Mouse (Mus musculus) midbrain, embryonic 14.5 days (tissue): Measurements from ENCODE around the gene Dpf3. TPM values are rescaled to one million over a fixed set of nuclear protein-coding genes. Genes with fewer than 3 reads are reported as not detected.

ENCODE experiments used
- ATAC-seq: fragments of 200-750 bp; cut with Nextera tagmentation; 2 replicates; pipeline ENCODE4 v1.8.0; 2017; ENCODE audit warnings: moderate number of reproducible peaks, moderate library complexity; ENCODE audit not compliant: low FRiP score, low TSS enrichment
- DNase-seq: peaks from one replicate; pipeline ENCODE4 v3.0.0-alpha.2; 2015
- H3K27ac ChIP-seq: fragments of 300-500 bp; sonication (generic); replicated peaks from 2 replicates; pipeline ENCODE4 v1.5.1; 2014; ENCODE audit warnings: mild to moderate bottlenecking, low read depth, low read length, moderate library complexity
- H3K27me3 ChIP-seq: fragments of 300-500 bp; sonication (generic); 2 replicates; pipeline ENCODE4 v1.6.1; 2014; ENCODE audit warnings: low read length, control low read depth, mixed read lengths; ENCODE audit not compliant: control insufficient read depth, insufficient read depth
- H3K36me3 ChIP-seq: fragments of 300-500 bp; sonication (generic); 2 replicates; pipeline ENCODE4 v1.6.1; 2014; ENCODE audit warnings: low read length, control low read depth; ENCODE audit not compliant: control insufficient read depth, insufficient read depth
- H3K4me1 ChIP-seq: fragments of 300-500 bp; sonication (generic); 2 replicates; pipeline ENCODE4 v1.6.1; 2014; ENCODE audit warnings: mild to moderate bottlenecking, antibody characterized with exemption, low read length, control low read depth; ENCODE audit not compliant: control insufficient read depth, insufficient read depth
- H3K4me2 ChIP-seq: fragments of 300-500 bp; sonication (generic); 2 replicates; pipeline ENCODE4 v1.6.1; 2014; ENCODE audit warnings: mild to moderate bottlenecking, low read length, moderate library complexity
- H3K4me3 ChIP-seq: fragments of 300-500 bp; sonication (generic); replicated peaks from 2 replicates; pipeline ENCODE4 v1.5.1; 2014; ENCODE audit warnings: low read depth, low read length
- H3K9ac ChIP-seq: fragments of 300-500 bp; sonication (generic); replicated peaks from 2 replicates; pipeline ENCODE4 v1.6.1; 2014; ENCODE audit warnings: mild to moderate bottlenecking, low read length, moderate library complexity
- H3K9me3 ChIP-seq: fragments of 300-500 bp; sonication (generic); 2 replicates; pipeline ENCODE4 v1.6.1; 2016; ENCODE audit warnings: low read length, control low read depth, mixed read lengths; ENCODE audit not compliant: control insufficient read depth
- WGBS: fragments of 180-500 bp; shearing (Covaris S2); extraction: QIAGEN DNeasy Blood & Tissue Kit; methylation state at CpG from one replicate; pipeline ENCODE4 v1.1.7; 2014; 5-methylcytosine and 5-hydroxymethylcytosine counted together
- polyA plus RNA-seq: library from polyadenylated mRNA; unstranded; fragments of >200 nt; fragmentation: Nextera tagmentation; extraction: Ambion mirVana; gene quantifications from 2 replicates; pipeline ENCODE4 v1.2.1, GENCODE M21; 2014

The Dpf3 gene
- polyA plus RNA-seq, 1 experiment from 2014 or later = 30.1 TPM

DNA sequence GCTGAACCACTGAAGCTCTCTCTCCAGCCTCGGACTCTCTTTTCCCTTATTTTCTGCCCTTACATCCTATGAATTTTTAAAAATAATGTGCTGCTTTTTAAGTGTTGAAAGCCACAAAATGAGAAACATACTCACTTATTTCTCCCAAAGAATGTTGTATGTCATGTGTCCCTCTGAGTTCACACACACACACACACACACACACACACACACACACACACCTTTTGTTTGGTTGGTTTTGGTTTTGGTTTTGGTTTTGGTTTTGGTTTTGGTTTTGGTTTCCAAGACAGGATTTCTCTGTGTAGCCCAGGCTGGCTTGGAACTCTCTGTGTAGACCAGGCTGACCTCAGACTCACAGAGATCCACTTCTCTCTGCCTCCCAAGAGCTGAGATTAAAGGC, 37.0 kb downstream of the Dpf3 start:
- ATAC-seq (no peak), DNase-seq (no peak)
- 90% methylated on average over 1 of the region's 1 CpGs for WGBS
- Histone ChIP-seq H3K36me3 (no peaks in the 10 kb centered on the region), H3K4me2 (no peak overlapping the region), H3K4me1 (peaks cover 8% of the 10 kb centered on the region; the same call in 1 of the 2 replicates), H3K27me3 (no peaks in the 10 kb centered on the region), H3K27ac (no peak overlapping the region), H3K4me3 (no peak overlapping the region), H3K9ac (no peak overlapping the region), H3K9me3 (no peaks in the 10 kb centered on the region)

DNA sequence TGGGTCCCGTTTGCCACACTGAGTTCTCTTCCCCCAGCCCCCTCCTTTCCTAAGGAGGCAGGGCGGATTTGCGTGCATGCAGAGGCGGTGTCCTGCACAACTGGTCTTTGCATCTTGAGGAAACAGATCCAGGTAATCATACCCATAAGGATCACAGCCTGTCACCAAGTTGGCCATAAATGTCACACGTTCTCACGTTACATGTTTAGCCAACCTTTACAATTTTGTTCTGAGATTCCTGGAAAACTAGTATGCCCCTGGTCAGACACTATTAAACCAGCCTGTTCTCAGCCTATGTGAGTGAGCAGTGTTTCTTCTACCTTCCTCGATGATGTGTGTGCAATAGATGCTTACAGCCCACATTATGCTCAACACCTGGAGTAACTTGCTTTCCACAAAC, 38.3 kb downstream of the Dpf3 start:
- Histone ChIP-seq H3K4me2 (no peak overlapping the region), H3K27me3 (no peaks in the 10 kb centered on the region), H3K4me3 (no peak overlapping the region), H3K9ac (no peak overlapping the region), H3K36me3 (no peaks in the 10 kb centered on the region), H3K27ac (no peak overlapping the region), H3K9me3 (no peaks in the 10 kb centered on the region), H3K4me1 (peaks cover 8% of the 10 kb centered on the region; the same call in 1 of the 2 replicates)
- DNase-seq (no peak), ATAC-seq (no peak)
- WGBS = 91% methylated on average over 7 of the region's 7 CpGs

DNA sequence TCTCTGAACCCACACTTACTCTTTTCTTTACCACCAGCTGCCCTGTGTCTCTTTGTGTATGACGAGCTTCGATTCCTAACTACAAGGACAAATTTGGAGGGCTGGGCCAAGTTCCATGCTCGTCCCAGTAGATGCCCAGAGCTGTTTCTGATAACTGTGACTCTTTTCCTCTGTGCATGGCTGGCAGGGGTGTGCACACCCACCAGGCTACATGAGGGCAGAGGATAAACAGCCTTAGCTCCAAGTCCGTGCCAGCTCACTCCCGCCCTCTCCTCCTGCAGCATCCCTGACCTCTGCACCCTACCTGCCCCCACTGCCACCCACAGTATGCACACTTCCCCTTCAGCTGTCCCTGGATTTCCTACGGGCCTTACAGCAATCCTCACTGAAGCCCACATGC, 41.9 kb downstream of the Dpf3 start:
- Histone ChIP-seq H3K9ac (no peak overlapping the region), H3K27me3 (no peaks in the 10 kb centered on the region), H3K27ac (no peak overlapping the region), H3K36me3 (no peaks in the 10 kb centered on the region), H3K4me3 (no peak overlapping the region), H3K4me2 (no peak overlapping the region), H3K9me3 (no peaks in the 10 kb centered on the region), H3K4me1 (peaks cover 8% of the 10 kb centered on the region; the same call in 1 of the 2 replicates)
- WGBS = 78% methylated on average over 6 of the region's 6 CpGs
- no peak for DNase-seq
- no peak for ATAC-seq

DNA sequence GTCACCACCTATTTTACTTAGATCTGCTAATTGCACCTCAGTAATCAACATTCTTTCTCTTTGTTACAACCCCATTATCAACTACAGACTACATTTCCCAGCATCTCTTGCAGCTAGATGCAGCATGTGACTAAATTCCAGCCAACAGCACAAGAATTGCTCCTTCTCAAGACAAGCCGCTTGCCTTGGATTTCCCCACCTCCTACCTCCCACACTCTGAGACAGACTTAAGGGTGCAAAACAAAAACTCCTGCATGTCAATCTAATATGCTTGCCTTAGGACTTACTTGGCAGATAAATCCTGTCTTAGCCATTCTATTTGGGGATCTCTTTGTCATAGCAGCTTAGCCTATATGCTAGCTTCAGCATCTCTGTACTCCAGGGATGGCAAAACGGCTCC, 43.1 kb downstream of the Dpf3 start:
- H3K4me1 ChIP-seq = peaks cover 8% of the 10 kb centered on the region; the same call in 1 of the 2 replicates
- no peak overlapping the region for H3K27ac ChIP-seq
- no peak overlapping the region for H3K4me2 ChIP-seq
- DNase-seq = no peak
- no peak overlapping the region for H3K4me3 ChIP-seq
- H3K9ac ChIP-seq = no peak overlapping the region
- WGBS = 77% methylated on average over 2 of the region's 2 CpGs
- ATAC-seq = no peak
- no peaks in the 10 kb centered on the region for H3K27me3 ChIP-seq
- H3K9me3 ChIP-seq = no peaks in the 10 kb centered on the region
- no peaks in the 10 kb centered on the region for H3K36me3 ChIP-seq

DNA sequence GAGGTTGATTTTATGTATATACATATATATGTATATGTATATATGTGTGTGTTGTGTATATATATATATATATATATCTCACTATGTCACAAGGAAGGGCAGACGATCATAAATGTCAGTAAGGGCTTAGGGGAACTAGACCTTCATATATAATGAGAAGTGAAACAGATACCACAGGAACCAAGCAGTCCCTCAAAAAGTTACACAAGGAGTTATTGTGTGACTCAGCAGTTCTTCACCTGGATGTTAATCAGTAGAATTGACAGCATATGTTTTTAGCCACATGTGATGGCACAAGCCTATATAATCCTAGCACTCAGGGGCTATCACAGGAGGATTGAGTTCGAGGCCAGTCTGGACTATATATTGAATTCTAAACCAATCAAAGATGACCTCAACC, 49.5 kb downstream of the Dpf3 start:
- H3K9me3 ChIP-seq = no peaks in the 10 kb centered on the region
- H3K9ac ChIP-seq = no peak overlapping the region
- H3K27ac ChIP-seq = no peak overlapping the region
- H3K36me3 ChIP-seq = no peaks in the 10 kb centered on the region
- no peak overlapping the region for H3K4me2 ChIP-seq
- H3K27me3 ChIP-seq = no peaks in the 10 kb centered on the region
- WGBS = 93% methylated on average over 2 of the region's 2 CpGs
- no peaks in the 10 kb centered on the region for H3K4me1 ChIP-seq
- ATAC-seq (no peak), DNase-seq (no peak)
- no peak overlapping the region for H3K4me3 ChIP-seq

DNA sequence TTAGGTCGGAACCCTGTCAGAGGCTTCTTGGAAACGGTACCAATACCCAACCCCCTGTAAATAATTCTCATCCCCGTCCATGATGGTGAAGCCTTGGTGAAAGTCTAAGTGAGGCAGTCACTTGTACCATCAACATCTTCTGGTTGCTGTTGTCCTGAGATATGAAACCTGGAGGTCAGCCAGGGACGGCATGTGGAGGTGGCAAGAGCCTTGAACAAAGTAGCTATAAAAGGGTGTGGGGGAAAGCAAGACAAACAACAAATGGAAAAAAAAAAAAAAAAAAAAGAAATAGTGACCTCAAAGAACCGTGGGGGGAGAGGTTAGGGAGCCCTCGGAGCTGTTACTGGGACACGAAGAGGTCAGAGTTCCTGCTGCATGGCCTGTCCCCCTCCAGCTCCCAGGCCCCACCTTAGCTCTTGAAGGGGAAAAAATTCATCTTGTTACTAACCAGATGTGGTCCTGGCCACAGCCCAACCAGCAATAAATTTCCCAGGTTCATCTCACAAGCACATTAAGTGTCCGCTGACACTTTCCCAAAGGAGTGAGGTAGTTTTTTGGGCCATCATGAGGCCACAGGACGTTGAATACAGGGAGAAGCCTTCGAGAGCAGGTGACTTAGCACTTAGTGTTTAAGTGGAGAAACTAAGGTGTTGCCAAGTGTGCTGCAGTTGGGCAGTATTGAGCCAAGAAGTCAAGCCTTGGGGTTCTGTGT, 53.4 kb downstream of the Dpf3 start:
- Histone ChIP-seq H3K36me3 (no peaks in the 10 kb centered on the region), H3K4me3 (no peak overlapping the region), H3K9ac (no peak overlapping the region), H3K4me2 (no peak overlapping the region), H3K9me3 (no peaks in the 10 kb centered on the region), H3K27ac (no peak overlapping the region), H3K27me3 (no peaks in the 10 kb centered on the region), H3K4me1 (no peaks in the 10 kb centered on the region)
- DNase-seq (no peak), ATAC-seq (no peak)
- 67% methylated on average over 10 of the region's 10 CpGs for WGBS

DNA sequence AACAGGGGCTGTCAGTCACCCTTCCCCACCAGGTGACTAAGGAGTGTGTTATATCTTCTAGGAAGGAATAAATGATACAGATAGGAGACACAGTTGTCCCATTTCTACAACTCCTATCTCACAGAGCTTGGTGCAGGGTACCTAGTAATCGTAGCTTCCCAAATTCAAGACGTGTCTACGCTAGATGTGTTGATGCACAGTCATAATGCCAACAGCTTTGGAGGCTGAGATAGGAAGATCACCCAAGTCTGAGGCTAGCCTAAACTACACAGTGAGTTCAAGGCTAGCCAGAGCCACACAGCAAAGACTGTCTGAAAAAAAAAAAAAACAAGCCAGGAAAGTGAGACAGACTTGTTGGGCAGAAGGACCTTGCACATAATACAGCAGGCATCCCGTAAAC, 54.1 kb downstream of the Dpf3 start:
- Histone ChIP-seq H3K36me3 (no peaks in the 10 kb centered on the region), H3K4me1 (no peaks in the 10 kb centered on the region), H3K4me2 (no peak overlapping the region), H3K9me3 (no peaks in the 10 kb centered on the region), H3K27ac (no peak overlapping the region), H3K27me3 (no peaks in the 10 kb centered on the region), H3K4me3 (no peak overlapping the region), H3K9ac (no peak overlapping the region)
- ATAC-seq = no peak
- 96% methylated on average over 4 of the region's 4 CpGs for WGBS
- DNase-seq = no peak

DNA sequence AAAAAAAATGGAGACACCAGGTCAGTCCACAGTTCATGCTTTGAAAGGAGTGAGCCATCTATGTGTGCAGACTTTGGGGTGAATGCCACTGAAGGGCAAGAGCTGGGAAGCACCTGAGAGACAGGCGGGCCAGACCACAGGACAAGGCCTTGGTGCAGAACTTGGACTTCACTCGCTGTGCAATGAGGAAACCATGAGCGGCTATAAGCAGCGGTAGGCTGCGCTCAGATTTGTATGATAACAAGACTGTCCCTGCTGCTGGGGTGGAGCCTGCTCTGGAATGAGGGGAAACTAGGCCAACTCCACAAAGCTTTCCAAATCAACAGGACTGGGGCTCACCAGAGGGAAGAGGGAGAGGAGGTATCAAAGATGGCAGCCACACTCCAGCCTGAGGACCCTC, 57.3 kb downstream of the Dpf3 start:
- no peak for ATAC-seq
- Histone ChIP-seq H3K27ac (no peak overlapping the region), H3K27me3 (no peaks in the 10 kb centered on the region), H3K4me1 (peaks cover 20% of the 10 kb centered on the region; the same call in 1 of the 2 replicates), H3K4me2 (no peak overlapping the region), H3K9ac (no peak overlapping the region), H3K36me3 (no peaks in the 10 kb centered on the region), H3K4me3 (no peak overlapping the region), H3K9me3 (no peaks in the 10 kb centered on the region)
- WGBS = 98% methylated on average over 5 of the region's 5 CpGs
- no peak for DNase-seq

DNA sequence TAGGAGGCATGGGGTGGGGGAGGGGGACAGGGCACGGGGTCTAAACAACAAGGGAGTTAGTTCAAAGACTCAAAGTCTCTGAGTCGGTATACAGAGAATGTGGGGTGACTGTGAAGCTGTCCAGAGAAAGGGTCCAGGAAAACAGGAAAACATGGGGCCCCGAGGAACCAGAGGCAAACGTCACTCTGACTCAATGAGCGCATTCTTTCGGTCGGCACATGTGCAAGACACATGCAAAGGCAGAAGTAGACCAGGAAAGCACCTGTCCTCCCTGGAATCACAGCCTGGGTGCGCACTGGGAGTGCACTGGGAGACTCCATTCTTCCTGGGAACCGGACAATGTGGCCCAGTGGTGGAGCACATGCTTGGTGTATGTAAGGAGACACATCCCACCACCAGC, 59.5 kb downstream of the Dpf3 start:
- Histone ChIP-seq H3K9ac (no peak overlapping the region), H3K4me3 (no peak overlapping the region), H3K27ac (no peak overlapping the region), H3K9me3 (no peaks in the 10 kb centered on the region), H3K4me2 (no peak overlapping the region), H3K4me1 (peaks cover 26% of the 10 kb centered on the region; the same call in 1 of the 2 replicates), H3K27me3 (no peaks in the 10 kb centered on the region), H3K36me3 (no peaks in the 10 kb centered on the region)
- 61% methylated on average over 9 of the region's 9 CpGs for WGBS
- ATAC-seq (no peak), DNase-seq (no peak)
